Mouse (Mus musculus) heart, postnatal 0 days (tissue): ENCODE measurements around the gene Flrt1.

Experiments
- CTCF ChIP-seq: IDR thresholded peaks from 2 replicates; pipeline ENCODE4 v1.5.1; 2016; ENCODE audit warnings: antibody characterized with exemption, control low read depth, low read depth
- EP300 ChIP-seq: IDR thresholded peaks from 2 replicates; pipeline ENCODE4 v1.6.1; 2016; ENCODE audit warnings: antibody characterized with exemption, low read depth

- no peak for TF ChIP-seq CTCF
- TF ChIP-seq EP300 = no peak
Observed at GRCm38 (mm10) chr19:7102039-7102438, 3.5 kb downstream of the Flrt1 start.
